Mouse (Mus musculus) left cerebral cortex, postnatal 10 days (tissue): ENCODE measurements around the gene Rfx4. TPM values are rescaled to one million over a fixed set of nuclear protein-coding genes. Genes with fewer than 3 reads are reported as not detected.

Experiments
- DNase-seq, 2 experiments: peaks; one replicate each; pipeline ENCODE4 v3.0.0; 2021 to 2022; ENCODE audit warnings: low spot score in 2 of 2, mixed read lengths in 1 of 2; ENCODE audit errors: extremely low spot score in 1 of 2
- intact Hi-C: fragments of 180-260 bp; cut with DNase I; formaldehyde crosslinking; loops from one replicate; pipeline ENCODE4 v1.15.1; 2025
- total RNA-seq, 2 experiments: library from RNA; stranded (reverse); gene quantifications; 2 replicates each; pipeline ENCODE4 v1.2.3; 2021

The Rfx4 gene
- total RNA-seq, 2 experiments from 2014 or later = 7.8 to 10.2 TPM

GRCm38 (mm10) chr10:84926885-84927284, 171.0 kb downstream of the Rfx4 start:
- no peak for DNase-seq
- intact Hi-C loops = no loop called here

GRCm38 (mm10) chr10:84928465-84928864, 172.6 kb downstream of the Rfx4 start:
- no peak for DNase-seq
- intact Hi-C loops = no loop called here

GRCm38 (mm10) chr10:84935553-84936209, 179.8 kb downstream of the Rfx4 start:
- DNase-seq = no peak
- intact Hi-C loops = no loop called here

GRCm38 (mm10) chr10:84936832-84937515, 181.1 kb downstream of the Rfx4 start:
- intact Hi-C loops = no loop called here
- no peak for DNase-seq

GRCm38 (mm10) chr10:84938094-84938820, 182.4 kb downstream of the Rfx4 start:
- intact Hi-C loops = no loop called here
- no peak for DNase-seq

- no peak for DNase-seq
- intact Hi-C loops = no loop called here
Observed at GRCm38 (mm10) chr10:84938886-84939285, 183.0 kb downstream of the Rfx4 start.

GRCm38 (mm10) chr10:84940356-84940755, 184.5 kb downstream of the Rfx4 start:
- DNase-seq = no peak
- intact Hi-C loops = no loop called here

- intact Hi-C loops = no loop called here
- no peak for DNase-seq
Observed at GRCm38 (mm10) chr10:84945692-84946091, 189.8 kb downstream of the Rfx4 start.

GRCm38 (mm10) chr10:84948970-84949683, 193.3 kb downstream of the Rfx4 start:
- DNase-seq = no peak
- intact Hi-C loops = no loop called here

- intact Hi-C loops = no loop called here
- no peak for DNase-seq
Observed at GRCm38 (mm10) chr10:84949684-84950010, 193.8 kb downstream of the Rfx4 start.

GRCm38 (mm10) chr10:84950384-84950783, 194.5 kb downstream of the Rfx4 start:
- intact Hi-C loops = no loop called here
- no peak for DNase-seq

GRCm38 (mm10) chr10:84954236-84954635, 198.4 kb downstream of the Rfx4 start:
- no peak for DNase-seq
- intact Hi-C loops = no loop called here

Other genes with a start within 250 kb of the Rfx4 start
- 10 to 100 TPM; 40.1 to 42.1 TPM for gene Ckap4, start 222.0 kb upstream of the Rfx4 start, total RNA-seq
- 10 to 100 TPM; 17.7 to 17.9 TPM for gene Tcp11l2, start 179.4 kb upstream of the Rfx4 start, total RNA-seq
- gene Polr3b, start 133.8 kb upstream of the Rfx4 start, total RNA-seq = 10 to 100 TPM; 16.1 to 16.5 TPM
- gene Ric8b, start 161.6 kb downstream of the Rfx4 start, total RNA-seq = 10 to 100 TPM; 41.5 to 44.7 TPM